26 mouse cellular contexts compared by ENCODE assay signal in the genomic region with DNA sequence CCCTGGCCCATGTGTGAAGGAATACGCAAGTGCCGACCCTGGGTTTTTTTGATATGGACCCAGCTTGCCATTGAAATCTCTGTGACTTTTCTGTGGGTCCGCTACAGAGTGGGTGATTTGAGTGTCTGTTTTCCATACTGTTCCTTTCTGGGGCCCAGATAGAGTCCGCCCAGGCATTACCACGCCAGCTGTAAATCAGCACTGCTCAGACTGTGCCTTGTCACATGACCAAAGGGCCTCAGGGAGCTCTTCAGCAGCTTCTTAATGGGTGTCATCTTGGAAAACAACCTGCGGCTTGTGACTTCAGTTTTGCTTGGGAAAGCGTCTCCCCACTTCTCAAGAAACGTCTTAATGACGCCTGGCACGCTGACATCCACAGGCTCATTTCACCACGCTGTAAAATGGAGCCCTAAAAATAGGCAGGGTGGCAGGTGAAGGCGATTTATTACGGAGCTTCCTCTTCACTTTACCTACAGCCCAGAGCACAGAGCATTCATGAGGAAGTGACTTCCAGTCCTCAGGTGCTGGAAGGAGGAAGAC.
DNase-seq lines count a peak whose midpoint lies in the region; ATAC-seq and TF ChIP-seq lines count a peak whose summit lies in the region.
"Had no signal": no experiment of that assay in that cellular context is flagged by ENCODE, and none has a peak within 500 bp of the region (broad histone marks: within the 10 kb centered on the region; RNA-seq: fewer than 3 reads in every experiment).

No protein-coding gene starts in this region.

- ATAC-seq in heart, postnatal 0 days (ENCODE audit: insufficient read depth, low read depth): no peak
- ATAC-seq in intestine, embryonic 16.5 days: peak; percentile 63; the same call in 1 of the 2 replicates
- ATAC-seq: activated CD4-positive, CD25-positive, alpha-beta regulatory T cell, adult 4 months; forebrain, embryonic 16.5 days; hindbrain, postnatal 0 days had no signal

- H3K4me2 ChIP-seq in heart, postnatal 0 days (ENCODE audit: low read depth, low read length): no peak overlapping the region
- H3K4me2 ChIP-seq in intestine, embryonic 16.5 days (ENCODE audit: low read depth, low read length): no peak overlapping the region
- H3K4me2 ChIP-seq: embryonic facial prominence, embryonic 13.5 days; heart, embryonic 11.5 days; hindbrain, embryonic 12.5 days; kidney, embryonic 15.5 days; limb, embryonic 13.5 days; liver, embryonic 11.5 days had no signal

- peak overlapping the region; percentile 22; the same call in 1 of the 2 replicates for H3K27ac ChIP-seq in heart, postnatal 0 days (ENCODE audit: low read depth)
- H3K27ac ChIP-seq in intestine, embryonic 16.5 days (ENCODE audit: low read length): peak overlapping the region; percentile 44
- H3K27ac ChIP-seq: embryonic facial prominence, embryonic 13.5 days; hindbrain, embryonic 12.5 days; hindbrain, postnatal 0 days; kidney, embryonic 15.5 days; limb, embryonic 13.5 days had no signal

- H3K9ac ChIP-seq in heart, postnatal 0 days (replicated peaks; ENCODE audit: low read depth, low read length): no peak overlapping the region
- H3K9ac ChIP-seq in intestine, embryonic 16.5 days (ENCODE audit: low read depth, low read length): no peak overlapping the region
- H3K9ac ChIP-seq: embryonic facial prominence, embryonic 13.5 days; hindbrain, embryonic 12.5 days; kidney, embryonic 15.5 days; limb, embryonic 13.5 days had no signal

- TF ChIP-seq CTCF in heart, postnatal 0 days (IDR thresholded peaks at IDR 0.05; ENCODE audit: low read depth): no peak

- H3K27me3 ChIP-seq in heart, postnatal 0 days (ENCODE audit: control insufficient read depth, insufficient read depth, low read length): no peaks in the 10 kb centered on the region
- no peaks in the 10 kb centered on the region for H3K27me3 ChIP-seq in intestine, embryonic 16.5 days (replicated peaks; ENCODE audit: control insufficient read depth, insufficient read depth, low read length)
- H3K27me3 ChIP-seq: embryonic facial prominence, embryonic 13.5 days; hindbrain, embryonic 12.5 days; kidney, embryonic 15.5 days; limb, embryonic 13.5 days had no signal

- no peak overlapping the region for H3K4me3 ChIP-seq in heart, postnatal 0 days (ENCODE audit: low read depth, low read length)
- no peak overlapping the region for H3K4me3 ChIP-seq in intestine, embryonic 16.5 days (ENCODE audit: low read length)
- H3K4me3 ChIP-seq: embryonic facial prominence, embryonic 13.5 days; hindbrain, embryonic 12.5 days; kidney, embryonic 15.5 days; limb, embryonic 13.5 days had no signal

- H3K4me1 ChIP-seq in heart, postnatal 0 days (ENCODE audit: control insufficient read depth, insufficient read depth): peaks cover 18% of the 10 kb centered on the region
- no peaks in the 10 kb centered on the region for H3K4me1 ChIP-seq in intestine, embryonic 16.5 days (ENCODE audit: control insufficient read depth, insufficient read depth, low read length)
- H3K4me1 ChIP-seq: hindbrain, embryonic 12.5 days had no signal

- peak; percentile 82 for DNase-seq in gastrocnemius, adult 18-20 months (ENCODE audit: low spot score)
- DNase-seq in gastrocnemius, postnatal 36 days: no peak
- no peak for DNase-seq in heart, postnatal 0 days (ENCODE audit: low spot score)
- no peak for DNase-seq in heart, postnatal 25 days (ENCODE audit: low spot score)
- DNase-seq in kidney, postnatal 14 days: no peak
- DNase-seq in kidney, adult 18-20 months: no peak
- DNase-seq: adrenal gland, adult 2 months; adrenal gland, postnatal 36 days; cerebellum, adult 18-20 months; cerebellum, postnatal 10 days; heart, adult 18-20 months; heart, postnatal 10 days; kidney, adult 11 months; kidney, postnatal 36 days; lung, postnatal 36 days; midbrain, embryonic 14.5 days had no signal

- H3K36me3 ChIP-seq in heart, postnatal 0 days (replicated peaks; ENCODE audit: control insufficient read depth, insufficient read depth, low read length): no peaks in the 10 kb centered on the region; the same call in none of the 2 replicates
- no peaks in the 10 kb centered on the region for H3K36me3 ChIP-seq in intestine, embryonic 16.5 days (ENCODE audit: control insufficient read depth, insufficient read depth, low read length)
- H3K36me3 ChIP-seq: embryonic facial prominence, embryonic 13.5 days; hindbrain, embryonic 12.5 days; kidney, embryonic 15.5 days; limb, embryonic 13.5 days had no signal

- no peak for TF ChIP-seq EP300 in heart, postnatal 0 days (IDR thresholded peaks at IDR 0.05; ENCODE audit: low read depth)

- intact Hi-C loops in gastrocnemius, postnatal 36 days (cut with DNase I): no loop called here
- intact Hi-C loops in heart, postnatal 25 days (cut with DNase I): no loop called here

- WGBS in heart, postnatal 0 days: 72% methylated on average over 13 of the region's 13 CpGs
- WGBS in intestine, embryonic 16.5 days: 73% methylated on average over 13 of the region's 13 CpGs

- H3K9me3 ChIP-seq in heart, postnatal 0 days (replicated peaks; ENCODE audit: control insufficient read depth, low read length): no peaks in the 10 kb centered on the region
- no peaks in the 10 kb centered on the region; the same call in 1 of the 2 replicates for H3K9me3 ChIP-seq in intestine, embryonic 16.5 days (ENCODE audit: control insufficient read depth, low read length)
- H3K9me3 ChIP-seq: embryonic facial prominence, embryonic 13.5 days; hindbrain, embryonic 12.5 days; kidney, embryonic 15.5 days; limb, embryonic 13.5 days had no signal
